Mouse (Mus musculus): Measurements from ENCODE around the gene Erbin. TPM values are rescaled to one million over a fixed set of nuclear protein-coding genes. Genes with fewer than 3 reads are reported as not detected.

Gene Erbin
- total RNA-seq, 4 experiments from 2014 or later: 50.6 to 79.0 (median 65.7) TPM

DNA sequence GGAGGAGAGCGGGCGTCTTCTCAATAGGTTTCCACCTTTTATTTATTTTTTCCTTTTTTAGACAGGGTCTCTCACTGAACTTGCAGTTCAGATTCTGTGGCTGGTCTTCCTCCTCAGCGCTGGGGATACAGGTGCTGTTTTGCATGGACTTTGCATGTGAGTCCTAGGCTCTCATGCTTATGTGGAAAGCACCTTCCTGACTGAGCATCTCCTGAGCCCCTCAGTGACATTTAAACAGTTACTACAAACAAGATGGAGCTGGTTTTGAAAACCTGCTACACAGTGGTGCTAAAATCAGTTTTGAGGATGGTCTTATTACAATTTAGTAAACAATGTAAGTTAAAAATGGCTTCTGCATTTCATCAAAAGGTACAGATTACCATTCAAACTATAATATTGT lies 102.4 kb downstream of the Erbin start:
- no peak for DNase-seq (ENCODE audit: low spot score in 2 of 2)

DNA sequence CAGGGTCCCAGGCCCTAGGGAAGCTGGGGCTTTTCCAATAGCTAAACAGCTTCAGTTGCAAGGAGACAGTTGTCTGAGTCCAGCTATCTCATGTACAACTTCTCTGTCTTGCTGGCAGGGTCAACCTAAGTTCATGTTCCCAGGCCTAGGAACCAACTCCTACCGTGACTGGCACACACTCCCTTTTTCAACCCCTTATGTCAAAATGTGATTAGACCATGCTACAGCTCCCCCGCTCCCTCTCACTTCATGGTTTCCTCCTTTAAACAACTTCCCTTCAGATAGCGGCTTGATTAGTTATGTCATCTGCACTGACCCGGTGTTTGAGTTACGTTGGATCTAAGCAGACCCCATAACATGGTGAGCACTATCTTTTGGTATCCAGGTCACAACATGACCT lies 112.8 kb downstream of the Erbin start:
- DNase-seq (ENCODE audit: low spot score in 2 of 2): no peak

DNA sequence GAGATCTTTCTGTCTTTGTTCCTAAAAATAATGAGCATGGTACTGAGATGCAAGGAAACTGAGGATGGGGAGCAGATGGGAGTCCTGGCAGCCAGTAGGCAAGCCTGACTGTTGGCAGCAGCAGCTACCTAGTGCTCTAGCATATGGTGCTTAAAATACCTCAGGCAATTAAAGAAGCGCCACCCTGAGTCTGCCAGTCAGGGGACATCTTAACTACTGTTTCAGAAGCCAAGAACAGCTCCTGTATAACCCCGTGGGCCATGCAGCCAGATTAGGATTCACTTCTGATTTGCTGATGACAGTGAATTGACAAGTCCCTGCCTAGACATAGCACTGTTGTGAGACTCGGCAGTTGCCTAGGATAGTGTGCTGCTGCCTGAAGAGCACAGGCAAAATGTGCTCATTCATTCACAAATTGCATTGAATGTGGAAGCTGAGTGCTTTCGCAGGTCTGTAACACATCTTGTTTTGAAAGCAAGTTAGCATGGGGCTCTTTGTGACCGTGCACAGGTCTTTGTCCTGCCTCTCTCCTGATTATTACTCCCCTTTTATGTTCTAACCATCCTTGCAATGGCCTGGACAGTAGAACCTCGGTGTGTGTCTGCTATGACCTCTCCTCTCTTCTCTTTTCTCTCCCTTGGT lies 114.0 kb downstream of the Erbin start:
- peak; percentile 63 to 73 for DNase-seq (ENCODE audit: low spot score in 2 of 2)

DNA sequence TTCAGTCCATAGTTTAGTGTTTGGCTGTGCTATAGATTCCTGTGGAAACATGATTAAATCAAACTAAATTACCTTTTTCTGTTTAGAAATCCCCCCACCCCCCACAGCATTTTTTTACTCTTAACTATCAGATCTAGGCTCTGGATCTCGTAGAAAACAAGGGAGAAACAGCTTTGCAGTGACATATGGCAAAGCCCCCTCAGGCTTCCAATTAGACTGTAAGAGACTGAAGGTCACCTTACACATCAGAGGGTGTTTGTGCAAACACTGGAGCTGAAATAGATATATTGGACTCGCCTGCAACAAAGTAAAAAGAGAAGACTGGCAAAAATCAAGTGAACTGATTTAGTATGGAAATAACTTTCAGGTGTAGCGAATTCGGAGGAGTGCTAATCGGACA lies 116.6 kb downstream of the Erbin start:
- DNase-seq (ENCODE audit: low spot score in 2 of 2): no peak

DNA sequence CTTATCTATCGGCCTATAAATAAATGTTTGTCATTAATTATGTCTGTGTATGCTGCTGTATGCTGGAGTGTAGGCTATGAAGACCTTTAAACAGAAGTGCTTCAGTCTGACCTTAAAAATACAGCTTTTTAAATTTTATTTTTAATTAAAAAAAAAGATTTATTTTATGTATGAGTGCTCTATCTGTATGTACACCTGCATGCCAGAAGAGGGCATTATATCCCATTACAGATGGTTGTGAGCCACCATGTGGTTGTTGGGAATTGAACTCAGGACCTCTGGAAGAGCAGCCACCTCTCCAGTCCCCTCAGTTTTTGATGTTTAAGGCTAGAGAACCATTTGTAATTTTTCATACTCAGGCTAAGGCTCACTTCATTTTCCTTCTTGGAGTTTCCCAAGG lies 119.3 kb downstream of the Erbin start:
- no peak for DNase-seq (ENCODE audit: low spot score in 2 of 2)

DNA sequence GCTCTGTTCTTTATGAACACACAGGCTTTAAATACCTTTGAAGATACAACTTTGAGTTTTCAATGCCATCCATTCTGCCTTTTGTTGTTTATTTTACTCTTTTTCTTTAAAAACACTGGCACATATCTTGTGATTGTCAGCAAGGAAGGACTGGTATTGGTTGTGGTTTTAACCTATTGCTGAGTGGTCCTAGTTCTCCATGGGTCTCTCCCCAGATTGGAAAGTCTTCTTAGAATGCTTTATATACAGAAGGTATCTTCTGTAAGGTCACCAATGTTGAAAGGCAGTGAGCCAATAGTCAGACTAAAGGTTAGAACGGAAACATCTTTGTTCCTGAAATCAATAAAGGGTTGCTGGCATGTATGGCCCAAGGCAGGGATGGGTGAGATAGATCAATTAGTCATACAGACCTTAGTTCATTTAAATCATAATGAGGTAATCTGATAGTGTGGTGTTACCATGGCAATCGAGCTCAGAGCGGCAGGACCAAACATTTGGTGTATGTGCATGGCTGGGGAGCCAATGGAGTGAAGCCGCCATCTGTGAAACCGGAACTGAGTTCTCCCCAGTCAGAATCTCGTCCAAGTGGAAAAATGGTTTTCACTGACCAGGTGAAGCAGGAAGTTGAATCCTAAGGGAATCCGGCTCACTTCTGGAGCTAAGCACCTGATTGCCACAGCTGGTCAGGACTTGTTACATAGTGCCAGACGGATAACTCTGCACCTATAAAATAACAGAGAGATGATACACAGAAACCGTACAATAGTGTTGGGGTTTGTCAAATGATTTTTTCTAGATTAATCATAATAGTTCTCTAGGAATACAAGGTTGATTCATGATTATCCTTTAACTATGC lies 125.4 kb downstream of the Erbin start:
- no peak for DNase-seq (ENCODE audit: low spot score in 2 of 2)

DNA sequence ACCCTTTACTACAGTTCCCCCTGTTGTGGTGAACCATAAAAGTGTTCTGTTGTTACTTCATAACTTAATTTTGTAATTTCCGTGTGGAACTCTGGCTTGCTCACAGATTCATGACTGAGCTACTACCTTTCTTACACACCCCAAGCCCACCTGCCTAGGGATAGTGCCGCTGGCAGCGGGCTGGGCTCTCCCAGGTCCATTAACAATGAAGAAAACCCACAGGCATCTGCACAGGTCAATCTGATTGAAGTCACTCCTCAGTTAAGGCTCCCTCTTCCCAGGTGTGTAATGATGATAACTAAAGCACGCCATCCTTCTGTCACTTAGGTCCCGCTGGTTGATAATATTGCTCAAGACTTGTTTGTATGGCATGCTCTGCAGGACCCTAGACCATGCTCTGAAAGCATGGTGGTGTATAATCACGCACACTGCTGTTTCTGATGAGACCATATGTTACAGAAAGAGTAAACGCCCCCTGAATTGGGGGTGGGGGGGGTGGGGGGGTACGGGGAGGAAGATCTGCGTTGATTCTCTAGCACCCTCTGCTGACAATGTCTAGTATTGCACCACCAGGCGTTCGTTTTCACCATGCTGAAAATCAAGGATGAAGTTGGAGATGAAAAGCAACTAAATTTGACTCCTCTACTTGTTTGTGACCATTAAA lies 140.3 kb downstream of the Erbin start:
- DNase-seq (ENCODE audit: low spot score in 2 of 2): peak in 1 of 2 experiments; percentile 40

DNA sequence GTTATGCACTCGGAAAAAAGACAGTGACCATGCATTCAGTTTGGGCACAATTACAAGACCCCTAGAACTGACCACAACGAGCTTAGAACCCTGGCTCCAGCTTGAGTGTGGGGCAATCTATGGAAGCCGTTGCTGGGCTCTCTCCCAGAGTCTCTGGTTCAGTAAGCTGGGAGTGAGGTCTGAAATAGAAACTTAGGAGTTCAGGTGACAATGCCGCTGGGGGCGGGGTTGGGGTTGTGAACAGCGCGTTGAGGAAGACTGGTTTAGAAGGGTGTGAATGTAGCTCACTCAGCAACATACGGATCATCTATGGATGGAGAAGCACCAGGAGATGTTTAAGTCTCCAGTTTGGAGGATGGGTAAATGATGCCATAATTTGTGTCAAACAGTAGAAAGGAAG lies 143.2 kb downstream of the Erbin start:
- DNase-seq (ENCODE audit: low spot score in 2 of 2): no peak

DNA sequence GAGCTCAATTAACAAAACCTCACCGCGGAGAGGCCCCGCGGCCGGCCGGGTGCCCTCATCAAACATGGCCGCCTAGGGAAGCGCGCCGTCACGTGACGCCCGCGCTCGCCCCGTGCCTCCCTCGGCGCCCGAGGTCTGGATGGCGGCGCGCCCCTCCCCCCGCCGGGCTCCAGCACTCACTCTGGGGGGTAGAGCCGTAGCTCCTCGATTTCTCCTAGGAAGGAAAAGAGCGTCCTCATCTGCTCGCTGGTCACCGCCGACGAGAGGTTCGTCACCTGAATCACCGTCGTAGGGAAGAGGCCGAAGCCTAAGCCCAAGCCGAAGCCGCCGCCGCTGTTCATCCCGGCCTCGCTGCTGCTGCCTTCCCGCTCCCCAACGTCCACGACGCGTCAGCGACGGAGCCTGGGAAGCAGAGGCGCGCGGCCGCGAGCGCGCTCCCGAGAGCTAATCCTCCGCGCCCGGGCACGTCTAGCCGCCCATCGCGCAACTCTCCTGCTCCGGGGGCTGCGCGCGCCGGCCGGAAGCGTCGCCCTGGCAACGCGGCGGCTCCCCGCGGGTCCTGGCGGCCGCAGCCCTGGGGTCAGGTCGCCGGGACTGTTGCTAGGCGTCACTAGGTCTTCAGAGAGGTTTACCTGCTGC lies 146.1 kb downstream of the Erbin start, which contains the start of gene Srek1:
Gene Srek1 (minus strand): TSS at position 490 of the 639 bp plus-strand sequence.
- peak; percentile 88 to 94 for DNase-seq (ENCODE audit: low spot score in 2 of 2)

DNA sequence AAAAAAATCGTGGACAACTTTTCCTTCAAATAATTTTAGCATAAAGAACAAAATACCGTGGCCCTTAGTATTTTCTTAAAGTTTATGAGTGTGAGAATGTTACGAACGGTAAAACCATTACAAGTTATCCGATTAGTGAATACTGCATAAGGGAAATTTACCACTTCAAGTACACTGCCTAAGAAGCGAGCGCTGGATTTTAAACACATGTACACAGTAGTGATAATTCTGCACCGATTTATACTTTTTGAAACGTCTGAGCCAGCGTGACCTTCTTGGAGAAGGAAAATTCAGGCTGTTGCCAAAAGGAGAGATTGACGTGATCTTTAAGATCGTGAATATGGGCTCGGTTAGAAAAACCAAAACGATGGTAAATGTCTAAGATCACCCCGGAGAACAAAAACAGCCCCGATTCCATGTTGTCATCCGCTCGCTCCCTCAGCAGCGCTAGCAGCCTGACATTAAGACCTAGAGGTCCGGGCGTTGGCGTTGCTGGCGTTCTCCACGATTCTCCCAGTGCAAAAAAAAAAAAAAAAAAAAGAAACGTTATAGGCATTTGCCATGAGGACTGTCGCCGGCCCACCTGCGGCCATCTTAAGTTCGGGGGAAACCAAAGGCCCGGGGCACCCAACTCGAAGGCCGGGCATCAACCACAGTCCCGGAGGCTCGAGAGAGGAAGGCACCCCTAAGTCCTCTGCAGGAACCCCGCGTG lies 146.8 kb downstream of the Erbin start:
- DNase-seq (ENCODE audit: low spot score in 2 of 2): peak in 1 of 2 experiments; percentile 17

DNA sequence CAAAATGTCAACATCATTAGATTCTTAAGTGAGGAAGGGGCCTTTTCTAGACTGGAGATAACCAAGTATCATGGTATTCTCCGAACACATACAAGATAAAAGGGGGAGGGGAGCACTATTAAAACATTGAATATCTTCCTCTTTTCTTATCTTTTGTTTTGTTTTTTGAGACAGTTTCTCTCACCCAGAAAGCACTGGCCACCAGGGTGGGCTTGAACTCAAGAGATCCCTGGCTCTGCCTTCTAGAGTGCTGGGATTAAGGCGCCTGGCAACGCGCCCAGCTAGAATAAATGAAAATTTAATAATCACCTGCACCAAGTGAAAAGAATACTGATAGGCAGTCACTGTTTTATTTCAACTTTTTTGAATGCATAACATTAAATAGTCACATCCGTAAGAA lies 147.4 kb downstream of the Erbin start:
- no peak for DNase-seq (ENCODE audit: low spot score in 2 of 2)

DNA sequence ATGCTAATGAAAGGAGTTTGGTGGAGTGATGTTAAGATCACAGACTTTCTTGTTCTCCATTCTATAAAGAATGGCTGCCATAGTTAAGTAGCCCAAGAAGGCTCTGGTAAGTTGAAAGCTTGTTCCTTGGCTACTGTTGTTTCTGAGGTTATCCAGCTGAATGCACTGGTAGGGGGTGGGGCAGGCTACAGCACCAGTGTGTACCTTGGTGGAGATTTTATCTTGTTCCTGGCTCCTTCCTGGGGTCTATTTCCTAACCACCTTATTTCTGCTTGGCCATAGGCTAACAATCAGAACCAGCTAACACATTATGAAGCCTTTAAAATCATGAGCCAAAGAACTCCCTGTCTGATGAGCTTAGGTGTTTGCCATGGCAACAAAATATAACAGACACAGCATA lies 149.5 kb downstream of the Erbin start:
- no peak for DNase-seq (ENCODE audit: low spot score in 2 of 2)

Other genes with a start within 250 kb of the Erbin start
- 100 to 1,000 TPM in 1 of 4 experiments, 10 to 100 TPM in 3; 77.7 to 109 (median 89.1) TPM for gene Srek1, start 145.9 kb downstream of the Erbin start, total RNA-seq (2022)
- gene Nln, start 189.1 kb upstream of the Erbin start, total RNA-seq (2022): 10 to 100 TPM; 19.4 to 28.1 (median 23.6) TPM
- gene Sgtb, start 189.2 kb upstream of the Erbin start, total RNA-seq (2022): 10 to 100 TPM; 75.3 to 86.2 (median 80.2) TPM

All from layer of hippocampus, adult 8-10 months (tissue).